Mouse (Mus musculus) stomach, adult 2 months (tissue): ENCODE measurements around the gene Gm7347. TPM values are rescaled to one million over a fixed set of nuclear protein-coding genes. Genes with fewer than 3 reads are reported as not detected.

Source experiments
- polyA plus RNA-seq: library from polyadenylated mRNA; depleted of rRNA; stranded (reverse); fragments of >200 nt; gene quantifications from 2 replicates; pipeline ENCODE4 v1.2.3, GENCODE M21; 2012; rRNA removed

Gene Gm7347
- not detected in 2 replicates for polyA plus RNA-seq

GRCm38 (mm10) chr5:26058481-26058880, at the start of gene Gm7347:
Gm7347 (minus strand) TSS chr5:26058581.

GRCm38 (mm10) chr5:26105262-26105661, 46.9 kb upstream of the Gm7347 start, which contains the start of gene 5031410I06Rik:
5031410I06Rik (minus strand) TSS chr5:26105362.

GRCm38 (mm10) chr5:26089191-26089590, 30.8 kb upstream of the Gm7347 start, which contains the start of gene Gm10471:
Gm10471 (minus strand) TSS chr5:26089291.

GRCm38 (mm10) chr5:26039458-26039857, 18.9 kb downstream of the Gm7347 start, which contains the start of gene Speer4a:
Speer4a (minus strand) TSS chr5:26039558.

GRCm38 (mm10) chr5:26022816-26023215, 35.6 kb downstream of the Gm7347 start, which contains the start of gene Gm5862:
Gm5862 (minus strand) TSS chr5:26022916.

GRCm38 (mm10) chr5:26004698-26005097, 53.7 kb downstream of the Gm7347 start, which contains the start of gene Gm1979:
Gm1979 (minus strand) TSS chr5:26004798.

Other genes with a start within 250 kb of the Gm7347 start
- not detected in 2 replicates for gene Gm21663, start 116.2 kb downstream of the Gm7347 start, polyA plus RNA-seq
- not detected in 2 replicates for gene Gm21671, start 104.2 kb downstream of the Gm7347 start, polyA plus RNA-seq
- gene Gm21680, start 85.9 kb downstream of the Gm7347 start, polyA plus RNA-seq: not detected in 2 replicates
- not detected in 2 replicates for gene Gm21698, start 69.9 kb downstream of the Gm7347 start, polyA plus RNA-seq
- gene Gm1979, start 53.8 kb downstream of the Gm7347 start, polyA plus RNA-seq: not detected in 2 replicates
- not detected in 2 replicates for gene Gm5862, start 35.7 kb downstream of the Gm7347 start, polyA plus RNA-seq
- gene Speer4a, start 19.0 kb downstream of the Gm7347 start, polyA plus RNA-seq: not detected in 2 replicates
- gene Gm10471, start 30.7 kb upstream of the Gm7347 start, polyA plus RNA-seq: not detected in 2 replicates
- gene 5031410I06Rik, start 46.8 kb upstream of the Gm7347 start, polyA plus RNA-seq: not detected in 2 replicates
- gene Gm10220, start 62.8 kb upstream of the Gm7347 start, polyA plus RNA-seq: not detected in 2 replicates
- gene Gm7361, start 199.1 kb upstream of the Gm7347 start, polyA plus RNA-seq: 0.02 TPM in 1 of 2 replicates, not detected in the other